Mouse (Mus musculus): ENCODE data around the gene Alox15. TPM values are rescaled to one million over a fixed set of nuclear protein-coding genes. Genes with fewer than 3 reads are reported as not detected.
"Not testable (repeated sequence)": the region's sequence is repeated elsewhere in the genome, so short reads cannot be mapped to it uniquely, and the experiment has no call there.

Gene Alox15
- not detected for total RNA-seq (2021)

GRCm38 (mm10) chr11:70351868-70352267, at the start of gene Alox15:
TSS of gene Alox15 (minus strand) at chr11:70352031.
- DNase-seq = no peak

- DNase-seq = peak; percentile 27 to 31
Observed at GRCm38 (mm10) chr11:70389421-70389820, 37.6 kb upstream of the Alox15 start.

- no peak for DNase-seq
Observed at GRCm38 (mm10) chr11:70387436-70387835, 35.6 kb upstream of the Alox15 start.

GRCm38 (mm10) chr11:70384136-70384535, 32.3 kb upstream of the Alox15 start:
- DNase-seq = no peak

- DNase-seq = no peak
Observed at GRCm38 (mm10) chr11:70381330-70381729, 29.5 kb upstream of the Alox15 start.

GRCm38 (mm10) chr11:70380478-70381005, 28.7 kb upstream of the Alox15 start:
- DNase-seq = no peak

- DNase-seq = no peak
Observed at GRCm38 (mm10) chr11:70376054-70376453, 24.2 kb upstream of the Alox15 start.

GRCm38 (mm10) chr11:70374302-70374701, 22.5 kb upstream of the Alox15 start:
- no peak for DNase-seq

GRCm38 (mm10) chr11:70372849-70373557, 21.2 kb upstream of the Alox15 start:
- DNase-seq = no peak

- DNase-seq = no peak
Observed at GRCm38 (mm10) chr11:70372396-70372795, 20.6 kb upstream of the Alox15 start.

GRCm38 (mm10) chr11:70368626-70369025, 16.8 kb upstream of the Alox15 start:
- not testable (repeated sequence) for DNase-seq

GRCm38 (mm10) chr11:70367701-70368100, 15.9 kb upstream of the Alox15 start:
- not testable (repeated sequence) for DNase-seq

GRCm38 (mm10) chr11:70348630-70349029, 3.2 kb downstream of the Alox15 start:
- DNase-seq = no peak

GRCm38 (mm10) chr11:70347861-70348260, 4.0 kb downstream of the Alox15 start:
- no peak for DNase-seq

- no peak for DNase-seq
Observed at GRCm38 (mm10) chr11:70345546-70345945, 6.3 kb downstream of the Alox15 start.

- DNase-seq = no peak
Observed at GRCm38 (mm10) chr11:70345061-70345460, 6.8 kb downstream of the Alox15 start.

GRCm38 (mm10) chr11:70339481-70339880, 12.3 kb downstream of the Alox15 start:
- DNase-seq = no peak

- DNase-seq = peak; percentile 33 to 37
Observed at GRCm38 (mm10) chr11:70334477-70334876, 17.4 kb downstream of the Alox15 start.

- no peak for DNase-seq
Observed at GRCm38 (mm10) chr11:70324726-70325125, 27.1 kb downstream of the Alox15 start.

- DNase-seq = no peak
Observed at GRCm38 (mm10) chr11:70322528-70322927, 29.3 kb downstream of the Alox15 start, which contains the start of gene Alox12e. TSS of gene Alox12e (minus strand) at chr11:70322628.

- peak; percentile 9 to 12 for DNase-seq
Observed at GRCm38 (mm10) chr11:70321664-70322063, 30.2 kb downstream of the Alox15 start.

GRCm38 (mm10) chr11:70319614-70320013, 32.2 kb downstream of the Alox15 start:
- DNase-seq = no peak

GRCm38 (mm10) chr11:70313833-70314232, 38.0 kb downstream of the Alox15 start:
- no peak for DNase-seq

GRCm38 (mm10) chr11:70309341-70309740, 42.5 kb downstream of the Alox15 start:
- peak in 1 of 2 experiments; percentile 4 for DNase-seq
